ENCODE assay signal across 18 mouse cellular contexts in genomic region chr2:73991818-73992217, GRCm38 (mm10).
A peak's percentile ranks its signal among the peaks of the same experiment; 100 is the strongest.
DNase-seq lines count a peak whose midpoint lies in the region; ATAC-seq and TF ChIP-seq lines count a peak whose summit lies in the region.
"Had no signal": no experiment of that assay in that cellular context is flagged by ENCODE, and none has a peak within 500 bp of the region (broad histone marks: within the 10 kb centered on the region; RNA-seq: fewer than 3 reads in every experiment).

No protein-coding gene starts in this region.

- no peak overlapping the region for H3K27ac ChIP-seq in layer of hippocampus, adult 2 months
- no peak overlapping the region for H3K27ac ChIP-seq in hindbrain, embryonic 11.5 days (ENCODE audit: low read depth, low read length)
- H3K27ac ChIP-seq in neural tube, embryonic 12.5 days: no peak overlapping the region
- H3K27ac ChIP-seq: liver, embryonic 15.5 days had no signal

- no peak overlapping the region for H3K9ac ChIP-seq in hindbrain, embryonic 11.5 days (ENCODE audit: low read depth, low read length)
- H3K9ac ChIP-seq in neural tube, embryonic 12.5 days: no peak overlapping the region
- H3K9ac ChIP-seq: liver, embryonic 15.5 days had no signal

- 50% methylated on average over 11 of the region's 11 CpGs for whole genome bisulfite sequencing in hindbrain, embryonic 11.5 days
- 21% methylated on average over 11 of the region's 11 CpGs for WGBS in neural tube, embryonic 12.5 days

- no peaks in the 10 kb centered on the region for H3K36me3 ChIP-seq in hindbrain, embryonic 11.5 days (ENCODE audit: control insufficient read depth, insufficient read depth, low read length)
- H3K36me3 ChIP-seq in neural tube, embryonic 12.5 days: no peaks in the 10 kb centered on the region
- H3K36me3 ChIP-seq: liver, embryonic 15.5 days had no signal

- H3K4me3 ChIP-seq in layer of hippocampus, adult 2 months: peak overlapping the region; percentile 1; the same call in 1 of the 2 replicates
- H3K4me3 ChIP-seq in hindbrain, embryonic 11.5 days (ENCODE audit: low read depth, low read length): no peak overlapping the region
- H3K4me3 ChIP-seq in neural tube, embryonic 12.5 days: no peak overlapping the region
- H3K4me3 ChIP-seq: liver, embryonic 15.5 days had no signal

- DNase-seq in layer of hippocampus, adult 2 months (ENCODE audit: low spot score in 2 of 2): no peak
- DNase-seq in layer of hippocampus, adult 11-12 months (ENCODE audit: low spot score): no peak
- peak; percentile 12 for DNase-seq in brain, adult 2 months (ENCODE audit: low read depth, low spot score)
- peak; percentile 49 for DNase-seq in hindbrain, embryonic 11.5 days (ENCODE audit: low spot score)
- no peak for DNase-seq in thymus, postnatal 10 days (ENCODE audit: low spot score in 2 of 2)
- DNase-seq: adrenal gland, postnatal 25 days; B cell, adult 2 months; cerebellum, adult 9-11 months; gastrocnemius, postnatal 10 days; heart, adult 18-20 months; heart, postnatal 4 days; kidney, postnatal 10 days; lung, postnatal 10 days had no signal

- H3K9me3 ChIP-seq in hindbrain, embryonic 11.5 days (ENCODE audit: control insufficient read depth, low read length): no peaks in the 10 kb centered on the region
- H3K9me3 ChIP-seq in neural tube, embryonic 12.5 days: no peaks in the 10 kb centered on the region
- H3K9me3 ChIP-seq: liver, embryonic 15.5 days had no signal

- 0 out of 2 replicates have a peak overlapping the region, but pooled peaks have one; percentile 7 for H3K4me2 ChIP-seq in hindbrain, embryonic 11.5 days (replicated peaks; ENCODE audit: low read depth, low read length)
- peak overlapping the region; percentile 36 for H3K4me2 ChIP-seq in neural tube, embryonic 12.5 days (replicated peaks)
- H3K4me2 ChIP-seq: liver, embryonic 15.5 days had no signal

- ATAC-seq in hindbrain, embryonic 11.5 days (ENCODE audit: low FRiP score): no peak
- ATAC-seq in neural tube, embryonic 12.5 days (ENCODE audit: low FRiP score, low read depth): 0 out of 2 replicates have a peak, but pooled peaks have one; percentile 37
- no peak for ATAC-seq in frontal cortex, adult (ENCODE audit: low TSS enrichment)
- ATAC-seq: intestine, postnatal 0 days; midbrain, embryonic 16.5 days had no signal

- H3K4me1 ChIP-seq in hindbrain, embryonic 11.5 days (replicated peaks; ENCODE audit: control insufficient read depth, insufficient read depth, low read length): no peaks in the 10 kb centered on the region
- H3K4me1 ChIP-seq in neural tube, embryonic 12.5 days: 0 out of 2 replicates have a peak, but pooled peaks cover 6% of the 10 kb centered on the region
- H3K4me1 ChIP-seq: liver, embryonic 15.5 days had no signal

- TF ChIP-seq CTCF in layer of hippocampus, adult 2 months (conservative IDR thresholded peaks at IDR 0.05): no peak

- no peaks in the 10 kb centered on the region for H3K27me3 ChIP-seq in hindbrain, embryonic 11.5 days (ENCODE audit: control insufficient read depth, insufficient read depth, low read length)
- H3K27me3 ChIP-seq in neural tube, embryonic 12.5 days (replicated peaks): no peaks in the 10 kb centered on the region
- H3K27me3 ChIP-seq: liver, embryonic 15.5 days had no signal

Comparison
In these comparisons a context has a peak if more than half of its experiments do, and no peak if none do; other contexts are left out.
1. DNase-seq: peak in brain, adult 2 months (single experiment) and hindbrain, embryonic 11.5 days (single experiment); none in layer of hippocampus, adult 2 months (0 of 2), layer of hippocampus, adult 11-12 months (single experiment) and thymus, postnatal 10 days (0 of 2).